Mouse (Mus musculus) megakaryocyte, embryonic 14.5 days (primary cell): ENCODE measurements around the gene Ltbp1.

Source experiments
- FLI1 ChIP-seq: IDR thresholded peaks from 2 replicates; pipeline ENCODE4 v1.6.1; 2012; ENCODE audit warnings: low read length, inconsistent platforms, mixed read lengths
- GATA1 ChIP-seq: IDR thresholded peaks from 3 replicates; pipeline ENCODE4 v1.6.1; 2012; ENCODE audit warnings: mixed read lengths, low read length, inconsistent platforms, borderline replicate concordance

GRCm38 (mm10) chr17:74993726-74994581, 11.4 kb upstream of the Ltbp1 start:
- TF ChIP-seq FLI1 = no peak
- TF ChIP-seq GATA1 = no peak
